Mouse (Mus musculus): ENCODE results near the gene Abca4.
"Not testable (repeated sequence)": the region's sequence is repeated elsewhere in the genome, so short reads cannot be mapped to it uniquely, and the experiment has no call there.

The Abca4 gene

GRCm38 (mm10) chr3:122211446-122212125, 167.3 kb downstream of the Abca4 start:
- DNase-seq (ENCODE audit: low spot score) = no peak

- DNase-seq (ENCODE audit: low spot score) = no peak
Measured at GRCm38 (mm10) chr3:122221240-122222036, 177.2 kb downstream of the Abca4 start.

GRCm38 (mm10) chr3:122226972-122227371, 182.7 kb downstream of the Abca4 start:
- DNase-seq (ENCODE audit: low spot score) = not testable (repeated sequence)
